In the genomic region with DNA sequence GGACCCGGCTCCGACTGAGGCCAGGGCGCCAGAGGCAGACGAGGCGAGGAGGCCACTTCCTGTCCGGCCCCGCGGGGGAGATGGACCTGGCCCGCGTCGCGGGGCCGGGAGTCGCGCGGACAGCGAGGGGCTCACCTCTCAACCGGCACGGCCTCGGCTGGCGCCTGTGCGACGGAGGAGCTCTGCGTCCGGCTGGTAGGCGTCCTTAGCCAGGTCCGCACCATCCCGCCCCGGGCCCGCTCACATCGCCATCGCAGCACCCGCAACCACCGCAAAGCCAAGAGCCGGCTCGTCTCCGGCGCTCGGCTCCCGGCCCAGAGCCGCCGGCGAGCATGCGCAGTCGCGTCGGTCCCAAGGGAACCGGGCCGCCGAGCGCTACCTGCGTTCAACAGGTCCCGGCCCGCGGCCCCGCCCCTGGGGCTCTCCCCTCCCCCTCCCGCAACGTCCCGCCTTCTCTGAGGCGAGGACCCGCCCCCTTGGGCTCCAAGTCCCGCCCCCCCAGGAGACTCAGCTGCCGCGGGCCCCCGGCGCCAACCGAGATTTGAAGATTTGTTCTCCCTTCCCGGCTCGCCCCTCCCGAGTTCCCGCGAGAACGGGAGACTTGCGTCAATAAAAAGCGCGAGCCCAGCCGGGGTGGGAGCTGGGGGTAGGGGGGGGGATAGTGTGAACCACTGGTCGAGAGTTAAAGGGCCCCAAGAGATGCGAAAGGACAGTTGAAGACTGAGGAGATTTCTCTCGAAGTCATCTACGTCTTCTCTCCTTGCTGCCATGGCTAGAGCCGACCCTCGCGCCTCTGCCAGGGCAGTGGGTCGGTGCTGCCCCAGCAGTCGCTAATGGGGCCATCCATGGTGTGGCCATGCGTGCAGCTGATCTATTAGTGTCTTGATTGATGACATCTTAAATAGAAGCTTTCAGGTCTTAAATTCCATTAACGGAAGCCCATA, we compare ENCODE assay signal across 7 mouse cellular contexts. TPM values are rescaled to one million over a fixed set of nuclear protein-coding genes. Genes with fewer than 3 reads are reported as not detected.
DNase-seq lines count a peak whose midpoint lies in the region; ATAC-seq and TF ChIP-seq lines count a peak whose summit lies in the region.

A gene (minus strand): TSS at position 416 of the 944 bp plus-strand sequence.

- no peaks in the 10 kb centered on the region for H3K36me3 ChIP-seq in embryonic facial prominence, embryonic 11.5 days (replicated peaks; ENCODE audit: control insufficient read depth, insufficient read depth, low read depth, low read length)
- H3K36me3 ChIP-seq in limb, embryonic 10.5 days, result no peaks in the 10 kb centered on the region
- H3K36me3 ChIP-seq in midbrain, embryonic 12.5 days, result no peaks in the 10 kb centered on the region
- H3K36me3 ChIP-seq in small intestine, adult 2 months (ENCODE audit: control insufficient read depth, insufficient read depth, low read length), result no peaks in the 10 kb centered on the region

- no peak for TF ChIP-seq CTCF in small intestine, adult 2 months (IDR thresholded peaks at IDR 0.05; ENCODE audit: extremely low read depth, insufficient read length, insufficient replicate concordance, low read depth, low read length)

- TF ChIP-seq POLR2A in small intestine, adult 2 months (IDR thresholded peaks at IDR 0.05; ENCODE audit: low read depth, low read length), result peak; percentile 48; the same call in 1 of the 2 replicates

- H3K4me3 ChIP-seq in embryonic facial prominence, embryonic 11.5 days (ENCODE audit: low read depth, low read length), result peak within 1 kb of the TSS; percentile 91
- H3K4me3 ChIP-seq in limb, embryonic 10.5 days, result peak within 1 kb of the TSS; percentile 95
- H3K4me3 ChIP-seq in midbrain, embryonic 12.5 days, result peak within 1 kb of the TSS; percentile 94
- H3K4me3 ChIP-seq in small intestine, adult 2 months (ENCODE audit: low read depth, low read length), result peak within 1 kb of the TSS; percentile 75

- H3K4me2 ChIP-seq in embryonic facial prominence, embryonic 11.5 days (ENCODE audit: low read depth, low read length), result peak within 1 kb of the TSS; percentile 64
- peak within 1 kb of the TSS; percentile 59 for H3K4me2 ChIP-seq in midbrain, embryonic 12.5 days (replicated peaks)

- peak; percentile 93 for ATAC-seq in embryonic facial prominence, embryonic 11.5 days (replicated peaks; ENCODE audit: insufficient number of reproducible peaks, low FRiP score, low TSS enrichment, low read depth)
- peak; percentile 92 for ATAC-seq in midbrain, embryonic 12.5 days (ENCODE audit: low FRiP score, low read depth)

- H3K9ac ChIP-seq in embryonic facial prominence, embryonic 11.5 days (replicated peaks; ENCODE audit: low read length), result peak within 1 kb of the TSS; percentile 92
- H3K9ac ChIP-seq in midbrain, embryonic 12.5 days (replicated peaks), result peak within 1 kb of the TSS; percentile 92

- DNase-seq in adrenal gland, postnatal 25 days, result peak; percentile 96
- peak; percentile 97 for DNase-seq in embryonic facial prominence, embryonic 11.5 days (ENCODE audit: low spot score)
- peak; percentile 93 to 94 for DNase-seq in heart, adult 18-20 months
- DNase-seq in kidney, adult 18-20 months, result peak; percentile 90
- DNase-seq in limb, embryonic 10.5 days (ENCODE audit: low spot score), result peak; percentile 98

- H3K27ac ChIP-seq in embryonic facial prominence, embryonic 11.5 days (replicated peaks; ENCODE audit: low read depth, low read length), result peak within 1 kb of the TSS; percentile 65
- peak within 1 kb of the TSS; percentile 96 for H3K27ac ChIP-seq in limb, embryonic 10.5 days
- H3K27ac ChIP-seq in midbrain, embryonic 12.5 days (replicated peaks), result peak within 1 kb of the TSS; percentile 90
- H3K27ac ChIP-seq in small intestine, adult 2 months (ENCODE audit: insufficient read depth, low read depth, low read length), result peak within 1 kb of the TSS; percentile 74

- no peaks in the 10 kb centered on the region for H3K9me3 ChIP-seq in embryonic facial prominence, embryonic 11.5 days (replicated peaks; ENCODE audit: control insufficient read depth, low read length)
- no peaks in the 10 kb centered on the region for H3K9me3 ChIP-seq in limb, embryonic 10.5 days (replicated peaks)
- no peaks in the 10 kb centered on the region for H3K9me3 ChIP-seq in midbrain, embryonic 12.5 days

- no peaks in the 10 kb centered on the region for H3K27me3 ChIP-seq in embryonic facial prominence, embryonic 11.5 days (ENCODE audit: control insufficient read depth, insufficient read depth, low read length)
- H3K27me3 ChIP-seq in limb, embryonic 10.5 days (ENCODE audit: low read depth, poor library complexity, severe bottlenecking), result no peaks in the 10 kb centered on the region
- no peaks in the 10 kb centered on the region; the same call in 1 of the 2 replicates for H3K27me3 ChIP-seq in midbrain, embryonic 12.5 days
- no peaks in the 10 kb centered on the region for H3K27me3 ChIP-seq in small intestine, adult 2 months (ENCODE audit: control insufficient read depth, insufficient read depth, low read length)

- under 1% methylated on average over 72 of the region's 88 CpGs for WGBS in embryonic facial prominence, embryonic 11.5 days
- WGBS in limb, embryonic 10.5 days, result under 1% methylated on average over 84 of the region's 88 CpGs
- WGBS in midbrain, embryonic 12.5 days, result 1% methylated on average over 74 of the region's 88 CpGs
- under 1% methylated on average over 88 of the region's 88 CpGs for WGBS in small intestine, adult 2 months

- H3K4me1 ChIP-seq in embryonic facial prominence, embryonic 11.5 days (ENCODE audit: control insufficient read depth, insufficient read depth, low read length), result no peaks in the 10 kb centered on the region; the same call in 1 of the 2 replicates
- H3K4me1 ChIP-seq in limb, embryonic 10.5 days, result peaks cover 15% of the 10 kb centered on the region
- peaks cover 7% of the 10 kb centered on the region; the same call in 1 of the 2 replicates for H3K4me1 ChIP-seq in midbrain, embryonic 12.5 days
- peaks cover 8% of the 10 kb centered on the region for H3K4me1 ChIP-seq in small intestine, adult 2 months (ENCODE audit: control insufficient read depth, insufficient read depth, insufficient read length, low read length)

RNA-seq across cellular contexts. Expression of the gene that starts here (rescaled TPM):
- total RNA-seq in adrenal gland, postnatal 25 days (2021), result 21.5 and 22.8 TPM in 2 replicates
- polyA plus RNA-seq in embryonic facial prominence, embryonic 11.5 days (2014; fragmentation: Nextera tagmentation; extraction: Ambion mirVana), result 36.4 and 40.3 TPM in 2 replicates
- 10 to 100 TPM; 19.0 to 19.9 TPM for total RNA-seq in heart, adult 18-20 months (2021)
- 32.1 and 39.2 TPM in 2 replicates for polyA plus RNA-seq in limb, embryonic 10.5 days (2016; fragmentation: Nextera tagmentation; extraction: Ambion mirVana)
- polyA plus RNA-seq in midbrain, embryonic 12.5 days (2016; fragmentation: Nextera tagmentation; extraction: Ambion mirVana), result 49.4 and 51.1 TPM in 2 replicates
- polyA plus RNA-seq in small intestine, adult 2 months (2012; rRNA removed), result 2.7 and 6.7 TPM in 2 replicates

Comparison
In these comparisons a context has a peak if more than half of its experiments do, and no peak if none do; other contexts are left out.
1. Peak in every context shown above with its lines: DNase-seq, ATAC-seq, H3K4me3 ChIP-seq and H3K27ac ChIP-seq.